Mouse (Mus musculus) limb, embryonic 15.5 days (tissue): Measurements from ENCODE around the gene Tns1. TPM values are rescaled to one million over a fixed set of nuclear protein-coding genes. Genes with fewer than 3 reads are reported as not detected.

Source experiments
- ATAC-seq: fragments of 200-750 bp; cut with Nextera tagmentation; 2 replicates; pipeline ENCODE4 v1.8.0; 2017; ENCODE audit warnings: low read depth, moderate TSS enrichment; ENCODE audit not compliant: insufficient number of reproducible peaks, low FRiP score, low TSS enrichment
- H3K27ac ChIP-seq: fragments of 300-500 bp; sonication (generic); 2 replicates; pipeline ENCODE4 v1.5.1; 2015; ENCODE audit warnings: moderate library complexity, mild to moderate bottlenecking, inconsistent platforms
- H3K27me3 ChIP-seq: fragments of 300-500 bp; sonication (generic); 2 replicates; pipeline ENCODE4 v1.6.1; 2015; ENCODE audit warnings: inconsistent platforms
- H3K36me3 ChIP-seq: fragments of 300-500 bp; sonication (generic); 2 replicates; pipeline ENCODE4 v1.6.1; 2015; ENCODE audit warnings: inconsistent platforms
- H3K4me1 ChIP-seq: fragments of 300-500 bp; sonication (generic); 2 replicates; pipeline ENCODE4 v1.6.1; 2015; ENCODE audit warnings: inconsistent platforms
- H3K4me2 ChIP-seq: fragments of 300-500 bp; sonication (generic); 2 replicates; pipeline ENCODE4 v1.6.1; 2015; ENCODE audit warnings: mild to moderate bottlenecking, inconsistent platforms
- H3K4me3 ChIP-seq: fragments of 300-500 bp; sonication (generic); 2 replicates; pipeline ENCODE4 v1.5.1; 2015; ENCODE audit warnings: mild to moderate bottlenecking, inconsistent platforms
- H3K9ac ChIP-seq: fragments of 300-500 bp; sonication (generic); 2 replicates; pipeline ENCODE4 v1.6.1; 2015; ENCODE audit warnings: inconsistent platforms
- H3K9me3 ChIP-seq: fragments of 300-500 bp; sonication (generic); 2 replicates; pipeline ENCODE4 v1.6.1; 2016; ENCODE audit warnings: inconsistent platforms
- WGBS: fragments of 180-500 bp; shearing (Covaris S2); methylation state at CpG from one replicate; pipeline ENCODE4 v1.1.7; 2015; 5-methylcytosine and 5-hydroxymethylcytosine counted together
- polyA plus RNA-seq: library from polyadenylated mRNA; unstranded; fragments of >200 nt; fragmentation: Nextera tagmentation; extraction: Ambion mirVana; gene quantifications from 2 replicates; pipeline ENCODE4 v1.2.1, GENCODE M21; 2015

Tns1 gene
- polyA plus RNA-seq, 1 experiment from 2014 or later = 59.9 TPM

DNA sequence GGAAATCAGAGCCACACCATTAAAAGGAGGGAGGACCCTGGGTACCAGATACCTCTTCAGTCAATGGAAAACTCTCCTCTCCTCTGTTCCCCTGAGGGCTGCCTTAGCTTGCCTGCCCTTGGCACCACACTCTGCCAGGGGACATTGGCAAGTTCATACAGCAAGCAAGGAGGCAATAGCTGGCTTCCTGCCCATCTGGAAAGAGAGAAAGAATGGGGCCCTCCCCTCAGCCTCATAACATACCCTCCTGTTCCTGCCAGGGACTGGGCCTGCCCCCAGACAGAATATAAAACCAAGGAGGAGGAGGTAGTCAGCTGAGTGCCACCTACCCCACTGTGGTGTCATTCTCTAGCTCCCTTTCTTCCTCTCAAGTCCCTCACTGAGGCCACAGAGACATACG lies 5.1 kb downstream of the Tns1 start:
- no peaks in the 10 kb centered on the region for H3K36me3 ChIP-seq
- no peak overlapping the region for H3K9ac ChIP-seq
- H3K27me3 ChIP-seq = peaks cover 15% of the 10 kb centered on the region; the same call in 1 of the 2 replicates
- 94% methylated on average over 1 of the region's 1 CpGs for WGBS
- H3K9me3 ChIP-seq = no peaks in the 10 kb centered on the region
- H3K4me1 ChIP-seq = peaks cover 23% of the 10 kb centered on the region
- no peak; the same call in 1 of the 2 replicates for ATAC-seq
- H3K4me3 ChIP-seq = no peak overlapping the region
- H3K27ac ChIP-seq = no peak overlapping the region
- no peak overlapping the region for H3K4me2 ChIP-seq

DNA sequence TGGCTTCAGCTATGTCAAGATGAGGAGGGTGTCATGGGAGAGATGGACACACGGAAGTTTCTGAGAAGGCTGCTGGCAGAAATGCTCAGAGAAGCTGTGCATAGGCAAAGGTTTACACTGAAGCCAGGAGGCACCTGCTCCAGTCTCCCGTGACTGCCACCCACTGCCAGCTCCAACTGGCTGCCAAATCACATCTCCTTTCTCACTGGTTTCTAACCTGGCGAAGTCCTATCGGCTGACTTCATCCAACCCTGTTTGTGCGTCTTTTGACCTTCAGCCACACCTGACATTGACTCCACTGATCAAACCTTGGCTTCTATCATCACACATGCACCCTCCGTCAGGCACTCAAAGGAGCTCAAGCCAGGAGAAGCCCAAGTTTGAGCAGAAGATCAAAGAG lies 6.4 kb downstream of the Tns1 start:
- Histone ChIP-seq H3K4me3 (no peak overlapping the region), H3K4me2 (no peak overlapping the region), H3K27me3 (peaks cover 7% of the 10 kb centered on the region; the same call in 1 of the 2 replicates), H3K36me3 (no peaks in the 10 kb centered on the region), H3K9me3 (no peaks in the 10 kb centered on the region), H3K27ac (no peak overlapping the region), H3K9ac (no peak overlapping the region), H3K4me1 (peaks cover 26% of the 10 kb centered on the region)
- WGBS = 80% methylated on average over 6 of the region's 6 CpGs
- ATAC-seq = no peak

GRCm38 (mm10) chr1:74113071-74113470 lies 11.2 kb downstream of the Tns1 start:
- Histone ChIP-seq H3K27ac (no peak overlapping the region), H3K27me3 (0 out of 2 replicates have a peak, but pooled peaks cover 3% of the 10 kb centered on the region), H3K9ac (no peak overlapping the region), H3K4me1 (peaks cover 26% of the 10 kb centered on the region), H3K9me3 (no peaks in the 10 kb centered on the region), H3K4me2 (no peak overlapping the region), H3K4me3 (no peak overlapping the region), H3K36me3 (no peaks in the 10 kb centered on the region)
- 46% methylated on average over 3 of the region's 3 CpGs for WGBS
- no peak for ATAC-seq

DNA sequence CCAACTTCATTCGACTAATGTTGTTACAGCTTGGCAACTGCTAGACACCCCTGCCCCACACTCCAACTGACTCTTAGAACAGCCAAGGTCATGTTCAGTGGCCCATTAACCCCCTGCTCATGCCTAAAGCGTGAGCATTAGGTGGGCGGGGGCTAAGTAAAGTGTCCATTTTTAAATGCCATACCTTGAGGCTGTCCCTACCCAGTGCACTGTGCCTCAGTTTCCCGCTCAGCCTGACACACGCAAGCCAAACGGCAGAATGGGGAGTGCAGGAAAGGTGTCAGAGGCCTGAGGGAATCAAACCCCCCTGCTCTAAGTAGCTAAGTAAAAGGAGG lies 12.6 kb downstream of the Tns1 start:
- no peaks in the 10 kb centered on the region for H3K36me3 ChIP-seq
- H3K27ac ChIP-seq = 0 out of 2 replicates have a peak overlapping the region, but pooled peaks have one; percentile 33
- WGBS = 35% methylated on average over 6 of the region's 6 CpGs
- ATAC-seq = peak; percentile 2; the same call in 1 of the 2 replicates
- no peaks in the 10 kb centered on the region for H3K9me3 ChIP-seq
- H3K9ac ChIP-seq = no peak overlapping the region
- no peak overlapping the region for H3K4me2 ChIP-seq
- H3K27me3 ChIP-seq = 0 out of 2 replicates have a peak, but pooled peaks cover 3% of the 10 kb centered on the region
- H3K4me3 ChIP-seq = no peak overlapping the region
- peaks cover 26% of the 10 kb centered on the region for H3K4me1 ChIP-seq

DNA sequence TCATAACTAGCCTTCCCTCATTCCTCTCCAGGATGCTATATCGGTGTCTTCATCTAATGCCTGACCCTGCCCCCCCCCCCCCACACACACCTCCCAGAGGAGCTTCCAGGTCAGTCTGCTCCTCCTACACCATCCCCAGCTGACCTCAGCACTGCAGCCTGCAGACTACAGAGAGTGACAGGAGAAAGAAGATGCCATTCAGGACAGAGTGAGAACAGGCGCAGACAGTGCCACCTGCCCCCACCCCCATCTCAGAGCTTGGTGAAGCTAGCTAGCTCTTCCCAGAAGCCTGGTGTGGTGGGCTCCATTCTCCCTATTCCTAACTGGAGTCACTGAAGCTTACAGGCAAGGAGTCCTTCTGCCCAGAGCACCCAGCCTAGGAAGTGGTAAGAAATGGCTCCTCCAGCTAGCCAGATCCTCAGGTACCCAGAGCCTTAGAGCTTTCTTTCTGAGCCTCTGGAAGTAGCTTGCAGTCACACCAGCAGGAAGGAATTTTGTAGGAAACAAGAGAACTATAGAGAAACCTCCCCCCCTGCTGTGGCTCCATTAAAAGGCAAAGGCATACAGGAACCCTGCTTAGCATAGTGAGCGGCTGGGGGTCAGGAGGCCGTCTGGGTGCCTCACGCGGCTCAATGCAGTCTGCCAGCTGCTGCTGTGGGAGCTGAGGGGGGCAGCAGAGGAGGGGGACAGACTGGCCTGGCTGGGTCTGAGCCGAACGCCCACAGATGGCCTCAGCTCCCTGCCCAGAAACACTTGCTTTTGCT lies 13.1 kb downstream of the Tns1 start:
- Histone ChIP-seq H3K4me2 (no peak overlapping the region), H3K4me1 (peaks cover 32% of the 10 kb centered on the region), H3K9ac (no peak overlapping the region), H3K27me3 (0 out of 2 replicates have a peak, but pooled peaks cover 3% of the 10 kb centered on the region), H3K36me3 (no peaks in the 10 kb centered on the region), H3K4me3 (no peak overlapping the region), H3K27ac (peak overlapping the region; percentile 33; the same call in 1 of the 2 replicates), H3K9me3 (no peaks in the 10 kb centered on the region)
- ATAC-seq = peak; percentile 15; the same call in 1 of the 2 replicates
- WGBS = 16% methylated on average over 8 of the region's 8 CpGs

- no peak overlapping the region for H3K27ac ChIP-seq
- no peak for ATAC-seq
Measured at GRCm38 (mm10) chr1:74109670-74110069, 14.6 kb downstream of the Tns1 start.

DNA sequence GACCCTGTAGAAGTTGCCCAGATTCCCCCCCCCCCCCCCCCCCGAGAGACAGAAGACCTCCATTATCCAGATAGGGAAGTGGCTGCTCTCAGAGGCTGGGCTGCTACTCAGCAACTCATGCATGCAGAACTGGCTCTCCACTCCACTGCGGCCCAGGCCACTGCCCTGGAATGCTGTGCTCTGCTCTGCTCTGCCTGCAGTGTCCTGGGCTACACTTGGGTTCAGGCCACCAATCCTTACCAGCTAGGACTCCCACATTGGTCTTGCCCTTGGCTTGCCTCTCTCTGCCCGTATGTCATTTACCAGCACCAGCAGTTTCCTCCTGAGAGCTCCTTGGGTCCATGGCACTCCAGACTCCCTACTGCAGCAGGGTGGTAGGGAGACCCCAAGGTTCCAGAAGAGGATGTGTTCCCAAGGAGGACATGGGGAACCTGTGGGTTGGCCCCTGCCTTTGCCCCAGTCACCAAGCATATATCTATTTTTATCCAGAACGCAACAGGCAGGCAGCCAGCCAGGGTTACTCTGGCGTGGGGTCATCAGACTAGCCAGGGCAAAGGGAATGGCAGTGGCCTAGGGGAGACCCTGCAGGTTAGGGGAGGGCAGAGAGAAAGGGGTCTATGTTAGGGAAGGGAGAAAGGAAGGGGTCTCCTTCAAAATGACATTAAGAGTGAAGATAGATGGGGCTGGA lies 16.2 kb downstream of the Tns1 start:
- ATAC-seq = no peak
- H3K36me3 ChIP-seq = no peaks in the 10 kb centered on the region
- peaks cover 52% of the 10 kb centered on the region for H3K4me1 ChIP-seq
- H3K27ac ChIP-seq = no peak overlapping the region
- no peak overlapping the region for H3K4me2 ChIP-seq
- no peaks in the 10 kb centered on the region for H3K9me3 ChIP-seq
- H3K4me3 ChIP-seq = no peak overlapping the region
- WGBS = 67% methylated on average over 5 of the region's 5 CpGs
- H3K27me3 ChIP-seq = 0 out of 2 replicates have a peak, but pooled peaks cover 3% of the 10 kb centered on the region
- H3K9ac ChIP-seq = no peak overlapping the region

More at GRCm38 (mm10) chr1:74109670-74110069, 14.6 kb downstream of the Tns1 start:
- Histone ChIP-seq H3K9me3 (no peaks in the 10 kb centered on the region), H3K4me3 (no peak overlapping the region), H3K27me3 (0 out of 2 replicates have a peak, but pooled peaks cover 3% of the 10 kb centered on the region), H3K9ac (no peak overlapping the region), H3K36me3 (no peaks in the 10 kb centered on the region), H3K4me1 (peaks cover 41% of the 10 kb centered on the region), H3K4me2 (no peak overlapping the region)
- WGBS = 59% methylated on average over 2 of the region's 2 CpGs

GRCm38 (mm10) chr1:74106214-74106613 lies 18.0 kb downstream of the Tns1 start:
- Histone ChIP-seq H3K27me3 (0 out of 2 replicates have a peak, but pooled peaks cover 3% of the 10 kb centered on the region), H3K9me3 (no peaks in the 10 kb centered on the region), H3K4me3 (no peak overlapping the region), H3K4me1 (peaks cover 36% of the 10 kb centered on the region), H3K27ac (no peak overlapping the region), H3K4me2 (no peak overlapping the region), H3K9ac (no peak overlapping the region), H3K36me3 (no peaks in the 10 kb centered on the region)
- WGBS = 28% methylated on average over 6 of the region's 6 CpGs
- ATAC-seq = no peak

- Histone ChIP-seq H3K9me3 (no peaks in the 10 kb centered on the region), H3K27ac (no peak overlapping the region), H3K27me3 (peaks cover 3% of the 10 kb centered on the region; the same call in 1 of the 2 replicates), H3K9ac (no peak overlapping the region), H3K4me3 (no peak overlapping the region), H3K4me2 (no peak overlapping the region), H3K4me1 (peaks cover 33% of the 10 kb centered on the region), H3K36me3 (no peaks in the 10 kb centered on the region)
- no peak for ATAC-seq
- 61% methylated on average over 4 of the region's 4 CpGs for WGBS
Measured at GRCm38 (mm10) chr1:74105660-74106059, 18.6 kb downstream of the Tns1 start.

GRCm38 (mm10) chr1:74103654-74104353 lies 20.4 kb downstream of the Tns1 start:
- Histone ChIP-seq H3K4me1 (peaks cover 47% of the 10 kb centered on the region), H3K4me3 (no peak overlapping the region), H3K27ac (0 out of 2 replicates have a peak overlapping the region, but pooled peaks have one; percentile 7), H3K9ac (no peak overlapping the region), H3K27me3 (peaks cover 5% of the 10 kb centered on the region), H3K36me3 (no peaks in the 10 kb centered on the region), H3K9me3 (no peaks in the 10 kb centered on the region), H3K4me2 (no peak overlapping the region)
- 27% methylated on average over 6 of the region's 6 CpGs for WGBS
- no peak for ATAC-seq

DNA sequence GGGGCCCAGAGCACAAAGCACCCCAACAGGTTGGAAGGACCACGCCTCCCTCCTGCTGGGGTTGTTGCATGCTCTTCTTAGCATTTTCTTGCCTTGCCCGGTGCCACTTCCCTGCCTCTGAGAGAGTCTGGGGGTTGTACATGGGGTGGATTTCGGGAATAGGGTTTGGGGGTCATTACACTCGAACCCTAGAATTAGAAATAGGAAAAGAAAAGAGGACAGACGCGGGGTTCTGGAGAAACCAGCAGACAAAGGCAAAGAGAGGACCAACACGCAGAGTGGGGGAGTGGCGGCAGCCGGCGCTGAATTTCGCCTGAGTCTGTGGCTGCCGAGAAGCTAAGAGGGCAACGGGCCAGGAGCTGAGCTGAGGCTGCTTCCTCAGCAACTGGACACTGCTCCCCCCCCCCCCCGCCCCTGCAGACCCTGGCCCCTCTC lies 25.2 kb downstream of the Tns1 start:
- H3K27ac ChIP-seq = peak overlapping the region; percentile 34
- H3K36me3 ChIP-seq = no peaks in the 10 kb centered on the region
- H3K4me3 ChIP-seq = peak overlapping the region; percentile 50
- peaks cover 61% of the 10 kb centered on the region for H3K4me1 ChIP-seq
- H3K9me3 ChIP-seq = no peaks in the 10 kb centered on the region
- H3K27me3 ChIP-seq = peaks cover 15% of the 10 kb centered on the region
- H3K4me2 ChIP-seq = peak overlapping the region; percentile 96
- WGBS = 2% methylated on average over 12 of the region's 14 CpGs
- 0 out of 2 replicates have a peak, but pooled peaks have one; percentile 20 for ATAC-seq
- H3K9ac ChIP-seq = peak overlapping the region; percentile 54; the same call in 1 of the 2 replicates
